Mouse (Mus musculus) neural tube, embryonic 14.5 days (tissue): ENCODE results near the gene Tmem120b. TPM values are rescaled to one million over a fixed set of nuclear protein-coding genes. Genes with fewer than 3 reads are reported as not detected.

Source experiments
- ATAC-seq: fragments of 200-750 bp; cut with Nextera tagmentation; 2 replicates; pipeline ENCODE4 v1.8.0; 2017; ENCODE audit warnings: low read depth, mild to moderate bottlenecking, moderate TSS enrichment, moderate library complexity
- H3K27ac ChIP-seq: fragments of 300-500 bp; sonication (generic); 2 replicates; pipeline ENCODE4 v1.5.1; 2014; ENCODE audit warnings: low read depth, mild to moderate bottlenecking, control low read depth, low read length, moderate library complexity, mixed read lengths
- H3K27me3 ChIP-seq: fragments of 300-500 bp; sonication (generic); 2 replicates; pipeline ENCODE4 v1.6.1; 2014; ENCODE audit warnings: low read length; ENCODE audit not compliant: control insufficient read depth, insufficient read depth
- H3K36me3 ChIP-seq: fragments of 300-500 bp; sonication (generic); 2 replicates; pipeline ENCODE4 v1.6.1; 2014; ENCODE audit warnings: low read length, mixed read lengths; ENCODE audit not compliant: control insufficient read depth, insufficient read depth
- H3K4me1 ChIP-seq: fragments of 300-500 bp; sonication (generic); 2 replicates; pipeline ENCODE4 v1.6.1; 2014; ENCODE audit warnings: low read length; ENCODE audit not compliant: control insufficient read depth, insufficient read depth
- H3K4me2 ChIP-seq: fragments of 300-500 bp; sonication (generic); 2 replicates; pipeline ENCODE4 v1.6.1; 2014; ENCODE audit warnings: mild to moderate bottlenecking, low read depth, low read length, control low read depth
- H3K4me3 ChIP-seq: fragments of 300-500 bp; sonication (generic); 2 replicates; pipeline ENCODE4 v1.5.1; 2014; ENCODE audit warnings: low read depth, low read length, control low read depth, mixed read lengths
- H3K9ac ChIP-seq: fragments of 300-500 bp; sonication (generic); replicated peaks from 2 replicates; pipeline ENCODE4 v1.6.1; 2014; ENCODE audit warnings: low read depth, mild to moderate bottlenecking, control low read depth, low read length, mixed read lengths
- H3K9me3 ChIP-seq: fragments of 300-500 bp; sonication (generic); 2 replicates; pipeline ENCODE4 v1.6.1; 2016; ENCODE audit warnings: low read length; ENCODE audit not compliant: control insufficient read depth
- WGBS: fragments of 180-500 bp; shearing (Covaris S2); extraction: QIAGEN DNeasy Blood & Tissue Kit; methylation state at CpG from one replicate; pipeline ENCODE4 v1.1.7; 2014; 5-methylcytosine and 5-hydroxymethylcytosine counted together
- polyA plus RNA-seq: library from polyadenylated mRNA; unstranded; fragments of >200 nt; fragmentation: Nextera tagmentation; extraction: Ambion mirVana; gene quantifications from 2 replicates; pipeline ENCODE4 v1.2.1, GENCODE M21; 2014

The Tmem120b gene
- polyA plus RNA-seq, 1 experiment from 2014 or later = 15.6 TPM

GRCm38 (mm10) chr5:123138953-123139721 lies 70.9 kb downstream of the Tmem120b start:
- Histone ChIP-seq H3K4me3 (peak overlapping the region; percentile 92), H3K27me3 (no peaks in the 10 kb centered on the region), H3K36me3 (peaks cover 4% of the 10 kb centered on the region; the same call in 1 of the 2 replicates), H3K27ac (peak overlapping the region; percentile 100), H3K9me3 (no peaks in the 10 kb centered on the region), H3K4me1 (peaks cover 41% of the 10 kb centered on the region), H3K4me2 (peak overlapping the region; percentile 100), H3K9ac (peak overlapping the region; percentile 100)
- ATAC-seq = 0 out of 2 replicates have a peak, but pooled peaks have one; percentile 15
- WGBS = under 1% methylated on average over 39 of the region's 39 CpGs

GRCm38 (mm10) chr5:123139722-123140627 lies 71.8 kb downstream of the Tmem120b start:
- WGBS = under 1% methylated on average over 28 of the region's 28 CpGs

GRCm38 (mm10) chr5:123140694-123141554 lies 72.7 kb downstream of the Tmem120b start:
- Histone ChIP-seq H3K4me2 (peak overlapping the region; percentile 100), H3K36me3 (no peaks in the 10 kb centered on the region), H3K9me3 (no peaks in the 10 kb centered on the region), H3K27ac (peak overlapping the region; percentile 99), H3K4me1 (peaks cover 41% of the 10 kb centered on the region), H3K9ac (peak overlapping the region; percentile 100), H3K4me3 (peak overlapping the region; percentile 92), H3K27me3 (no peaks in the 10 kb centered on the region)
- under 1% methylated on average over 31 of the region's 31 CpGs for WGBS
- ATAC-seq = peak; percentile 69

More at GRCm38 (mm10) chr5:123139722-123140627, 71.8 kb downstream of the Tmem120b start:
- Histone ChIP-seq H3K4me2 (peak overlapping the region; percentile 100), H3K27me3 (no peaks in the 10 kb centered on the region), H3K27ac (peak overlapping the region; percentile 100), H3K36me3 (no peaks in the 10 kb centered on the region), H3K9ac (peak overlapping the region; percentile 100), H3K9me3 (no peaks in the 10 kb centered on the region), H3K4me1 (peaks cover 41% of the 10 kb centered on the region), H3K4me3 (peak overlapping the region; percentile 92)
- ATAC-seq = no peak

- 0 out of 2 replicates have a peak, but pooled peaks have one; percentile 25 for ATAC-seq
- Histone ChIP-seq H3K27ac (peak overlapping the region; percentile 99), H3K36me3 (peaks cover 5% of the 10 kb centered on the region; the same call in 1 of the 2 replicates), H3K4me3 (peak overlapping the region; percentile 92), H3K9ac (peak overlapping the region; percentile 100), H3K4me2 (peak overlapping the region; percentile 100), H3K9me3 (no peaks in the 10 kb centered on the region), H3K4me1 (peaks cover 37% of the 10 kb centered on the region), H3K27me3 (no peaks in the 10 kb centered on the region)
- WGBS = under 1% methylated on average over 31 of the region's 38 CpGs
Observed at GRCm38 (mm10) chr5:123141555-123142160, 73.4 kb downstream of the Tmem120b start.

GRCm38 (mm10) chr5:123142161-123143157 lies 74.2 kb downstream of the Tmem120b start, which contains the start of gene Setd1b:
Setd1b (plus strand) TSS chr5:123142193.
- H3K4me3 ChIP-seq = peak within 1 kb of the TSS; percentile 92
- H3K27ac ChIP-seq = peak within 1 kb of the TSS; percentile 99
- H3K4me1 ChIP-seq = peaks cover 30% of the 10 kb centered on the region
- H3K9ac ChIP-seq = peak within 1 kb of the TSS; percentile 100
- no peaks in the 10 kb centered on the region for H3K9me3 ChIP-seq
- peaks cover 13% of the 10 kb centered on the region for H3K36me3 ChIP-seq
- WGBS = under 1% methylated on average over 51 of the region's 103 CpGs
- peak within 1 kb of the TSS; percentile 100 for H3K4me2 ChIP-seq
- H3K27me3 ChIP-seq = no peaks in the 10 kb centered on the region
- ATAC-seq = peak; percentile 19; the same call in 1 of the 2 replicates

GRCm38 (mm10) chr5:123143251-123143970 lies 75.2 kb downstream of the Tmem120b start:
- no peak for ATAC-seq
- Histone ChIP-seq H3K4me2 (peak overlapping the region; percentile 100), H3K27me3 (no peaks in the 10 kb centered on the region), H3K27ac (peak overlapping the region; percentile 99), H3K9me3 (no peaks in the 10 kb centered on the region), H3K9ac (peak overlapping the region; percentile 100), H3K4me1 (peaks cover 33% of the 10 kb centered on the region), H3K4me3 (peak overlapping the region; percentile 92), H3K36me3 (peaks cover 21% of the 10 kb centered on the region)
- WGBS = under 1% methylated on average over 24 of the region's 24 CpGs
